Mouse (Mus musculus): ENCODE data around the gene Npb. TPM values are rescaled to one million over a fixed set of nuclear protein-coding genes. Genes with fewer than 3 reads are reported as not detected.
A peak's percentile ranks its signal among the peaks of the same experiment; 100 is the strongest.

Npb gene
- polyA plus RNA-seq, 1 experiment from 2014 or later = 5.0 TPM

GRCm38 (mm10) chr11:120574278-120574600, 34.0 kb upstream of the Npb start:
- Histone ChIP-seq H3K9ac (peak overlapping the region; percentile 95), H3K4me3 (peak overlapping the region; percentile 93), H3K36me3 (peaks cover 51% of the 10 kb centered on the region), H3K4me1 (peaks cover 60% of the 10 kb centered on the region), H3K27ac (peak overlapping the region; percentile 69), H3K9me3 (replicated peaks) (no peaks in the 10 kb centered on the region), H3K4me2 (peak overlapping the region; percentile 96), H3K27me3 (replicated peaks) (no peaks in the 10 kb centered on the region)
- ATAC-seq = no peak
- 34% methylated on average over 5 of the region's 5 CpGs for WGBS (ENCODE audit: insufficient replicate concordance)

GRCm38 (mm10) chr11:120575046-120575445, 33.2 kb upstream of the Npb start:
- H3K4me3 ChIP-seq = 0 out of 2 replicates have a peak overlapping the region, but pooled peaks have one; percentile 93
- H3K27me3 ChIP-seq (replicated peaks) = no peaks in the 10 kb centered on the region
- no peak for ATAC-seq
- WGBS (ENCODE audit: insufficient replicate concordance) = 77% methylated on average over 2 of the region's 2 CpGs
- H3K9me3 ChIP-seq (replicated peaks) = no peaks in the 10 kb centered on the region
- peaks cover 66% of the 10 kb centered on the region for H3K4me1 ChIP-seq
- peak overlapping the region; percentile 96 for H3K4me2 ChIP-seq
- peaks cover 51% of the 10 kb centered on the region for H3K36me3 ChIP-seq
- H3K9ac ChIP-seq = no peak overlapping the region
- H3K27ac ChIP-seq = peak overlapping the region; percentile 69; the same call in 1 of the 2 replicates

DNA sequence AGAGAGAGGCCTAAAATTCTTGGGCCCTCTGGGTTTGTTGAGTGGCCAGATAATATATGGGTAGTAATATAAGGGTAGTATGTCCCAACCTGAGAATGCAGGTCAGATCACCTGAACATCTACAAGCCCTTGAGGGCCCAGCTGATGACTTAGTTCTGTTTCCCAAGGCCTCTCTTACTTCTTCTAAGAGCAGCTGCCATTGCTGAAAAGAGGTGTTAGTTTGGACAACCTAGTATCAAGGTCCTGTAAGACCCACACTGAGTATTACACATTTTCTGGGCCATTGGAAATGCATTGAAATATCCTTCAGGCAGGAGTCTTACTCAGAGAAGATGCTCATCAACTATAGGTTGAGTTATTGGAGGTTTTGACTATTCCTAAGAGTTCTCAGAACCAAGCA, 32.3 kb upstream of the Npb start:
- no peak for ATAC-seq
- peaks cover 66% of the 10 kb centered on the region for H3K4me1 ChIP-seq
- H3K9me3 ChIP-seq (replicated peaks) = no peaks in the 10 kb centered on the region
- H3K4me2 ChIP-seq = no peak overlapping the region
- H3K9ac ChIP-seq = no peak overlapping the region
- H3K27ac ChIP-seq = peak overlapping the region; percentile 67
- H3K36me3 ChIP-seq = peaks cover 46% of the 10 kb centered on the region
- no peaks in the 10 kb centered on the region for H3K27me3 ChIP-seq (replicated peaks)
- no peak overlapping the region for H3K4me3 ChIP-seq

- peaks cover 60% of the 10 kb centered on the region for H3K4me1 ChIP-seq
- 80% methylated on average over 3 of the region's 3 CpGs for WGBS (ENCODE audit: insufficient replicate concordance)
Observed at GRCm38 (mm10) chr11:120576365-120576981, 31.8 kb upstream of the Npb start.

GRCm38 (mm10) chr11:120577211-120578023, 30.9 kb upstream of the Npb start:
- H3K36me3 ChIP-seq = peaks cover 40% of the 10 kb centered on the region
- H3K9me3 ChIP-seq (replicated peaks) = no peaks in the 10 kb centered on the region
- H3K4me3 ChIP-seq = no peak overlapping the region
- H3K4me2 ChIP-seq = no peak overlapping the region
- no peak for ATAC-seq
- no peaks in the 10 kb centered on the region for H3K27me3 ChIP-seq (replicated peaks)
- H3K9ac ChIP-seq = no peak overlapping the region
- 79% methylated on average over 7 of the region's 7 CpGs for WGBS (ENCODE audit: insufficient replicate concordance)
- peak overlapping the region; percentile 67 for H3K27ac ChIP-seq
- peaks cover 60% of the 10 kb centered on the region for H3K4me1 ChIP-seq

More at GRCm38 (mm10) chr11:120576365-120576981, 31.8 kb upstream of the Npb start:
- Histone ChIP-seq H3K27ac (peak overlapping the region; percentile 67), H3K36me3 (peaks cover 40% of the 10 kb centered on the region), H3K27me3 (replicated peaks) (no peaks in the 10 kb centered on the region), H3K4me2 (no peak overlapping the region), H3K4me3 (no peak overlapping the region), H3K9ac (no peak overlapping the region), H3K9me3 (replicated peaks) (no peaks in the 10 kb centered on the region)
- ATAC-seq = no peak

DNA sequence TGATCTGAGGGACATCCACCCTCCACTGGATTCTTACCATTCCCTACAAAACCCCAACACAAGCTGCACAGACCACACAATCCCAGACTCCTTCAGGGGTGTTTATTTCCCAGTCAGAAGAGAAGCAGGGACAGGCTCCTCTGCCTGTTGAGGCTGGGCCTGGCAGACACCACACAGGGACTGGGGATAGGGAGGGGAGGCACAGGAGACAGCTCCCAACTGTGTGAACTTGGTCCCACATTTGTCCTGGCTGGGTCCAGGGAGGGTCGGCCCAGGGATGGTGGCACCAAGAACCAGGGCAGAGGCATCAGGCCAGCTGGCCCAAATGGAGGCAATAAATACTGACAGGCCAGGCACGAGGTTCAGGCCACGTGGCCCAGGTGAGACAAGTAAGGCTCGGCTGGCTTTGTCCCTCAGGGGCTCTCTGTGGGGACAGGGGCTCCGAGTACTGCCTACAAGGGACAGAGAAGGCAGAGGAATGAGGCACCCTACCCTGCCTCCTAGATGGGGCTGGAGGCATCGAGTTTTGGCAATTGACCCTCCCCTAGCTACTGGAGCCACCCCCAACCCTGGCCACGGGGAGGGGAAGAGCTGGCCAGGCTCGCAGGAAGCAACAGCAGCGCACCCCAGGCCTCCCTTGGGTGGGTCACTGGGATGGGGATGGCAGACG, 30.1 kb upstream of the Npb start:
- WGBS (ENCODE audit: insufficient replicate concordance) = 79% methylated on average over 10 of the region's 10 CpGs
- no peak for ATAC-seq
- H3K4me2 ChIP-seq = no peak overlapping the region
- H3K36me3 ChIP-seq = peaks cover 43% of the 10 kb centered on the region
- H3K27ac ChIP-seq = peak overlapping the region; percentile 67
- H3K27me3 ChIP-seq (replicated peaks) = no peaks in the 10 kb centered on the region
- H3K9me3 ChIP-seq (replicated peaks) = no peaks in the 10 kb centered on the region
- peaks cover 62% of the 10 kb centered on the region for H3K4me1 ChIP-seq
- H3K9ac ChIP-seq = no peak overlapping the region
- no peak overlapping the region for H3K4me3 ChIP-seq

DNA sequence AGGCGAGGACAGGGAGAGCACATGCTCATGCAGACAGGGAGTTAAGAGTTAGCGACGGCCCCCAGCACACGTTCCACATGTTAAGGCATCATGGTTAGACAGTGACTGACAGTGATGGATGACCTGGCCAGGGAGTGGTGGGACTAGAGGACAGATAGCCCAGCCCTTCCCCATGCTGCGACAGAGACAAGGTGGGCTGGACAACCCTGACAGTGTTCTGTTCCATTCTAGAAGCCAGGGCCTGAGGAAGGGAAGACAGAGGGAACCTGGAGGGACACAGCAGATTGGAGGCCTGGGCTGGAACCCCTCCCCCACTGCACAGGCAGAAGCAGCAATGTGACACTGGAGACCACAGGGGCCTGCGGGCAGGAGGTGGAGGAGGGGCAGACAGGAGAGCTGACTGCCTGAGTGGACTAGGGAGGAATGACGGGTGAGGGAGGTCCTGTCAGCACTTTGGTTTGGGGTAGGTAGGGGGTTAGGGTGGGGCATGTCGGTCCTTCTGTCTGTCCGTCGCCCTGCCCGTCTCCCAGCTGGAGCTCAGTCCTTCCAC, 29.5 kb upstream of the Npb start:
- H3K9me3 ChIP-seq (replicated peaks) = no peaks in the 10 kb centered on the region
- ATAC-seq = no peak
- H3K4me2 ChIP-seq = 0 out of 2 replicates have a peak overlapping the region, but pooled peaks have one; percentile 98
- H3K9ac ChIP-seq = 0 out of 2 replicates have a peak overlapping the region, but pooled peaks have one; percentile 23
- 86% methylated on average over 10 of the region's 11 CpGs for WGBS (ENCODE audit: insufficient replicate concordance)
- peaks cover 49% of the 10 kb centered on the region for H3K36me3 ChIP-seq
- H3K4me3 ChIP-seq = no peak overlapping the region
- H3K27ac ChIP-seq = peak overlapping the region; percentile 45; the same call in 1 of the 2 replicates
- peaks cover 62% of the 10 kb centered on the region for H3K4me1 ChIP-seq
- H3K27me3 ChIP-seq (replicated peaks) = no peaks in the 10 kb centered on the region

- Histone ChIP-seq H3K9ac (0 out of 2 replicates have a peak overlapping the region, but pooled peaks have one; percentile 23), H3K4me1 (peaks cover 57% of the 10 kb centered on the region), H3K36me3 (peaks cover 57% of the 10 kb centered on the region), H3K9me3 (replicated peaks) (no peaks in the 10 kb centered on the region), H3K4me3 (peak overlapping the region; percentile 87), H3K27ac (peak overlapping the region; percentile 93), H3K4me2 (peak overlapping the region; percentile 98), H3K27me3 (replicated peaks) (no peaks in the 10 kb centered on the region)
- 60% methylated on average over 15 of the region's 15 CpGs for WGBS (ENCODE audit: insufficient replicate concordance)
- ATAC-seq = no peak
Observed at GRCm38 (mm10) chr11:120579316-120580107, 28.8 kb upstream of the Npb start.

DNA sequence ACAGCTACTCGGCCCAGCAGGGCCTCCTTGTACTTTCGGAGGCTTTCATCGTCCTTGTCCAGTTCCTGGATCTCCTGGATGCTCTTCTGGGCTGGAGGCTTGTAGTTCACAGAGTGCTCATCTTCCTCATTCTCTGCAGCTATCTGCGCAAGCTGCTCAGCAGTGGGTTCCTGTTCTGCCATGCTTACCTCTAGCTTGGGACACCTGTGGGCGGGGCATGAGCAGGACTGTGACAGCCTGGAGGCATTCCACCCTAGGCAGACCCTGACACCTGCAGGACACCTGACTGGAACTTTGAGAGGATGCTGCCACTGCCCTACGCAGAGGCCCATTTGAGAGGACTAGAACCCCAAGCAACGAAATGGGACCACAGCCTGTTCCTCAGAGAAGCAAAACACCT, 28.1 kb upstream of the Npb start:
- Histone ChIP-seq H3K9ac (peak overlapping the region; percentile 89), H3K36me3 (peaks cover 63% of the 10 kb centered on the region), H3K4me3 (peak overlapping the region; percentile 87), H3K4me2 (peak overlapping the region; percentile 98), H3K4me1 (peaks cover 52% of the 10 kb centered on the region), H3K9me3 (replicated peaks) (no peaks in the 10 kb centered on the region), H3K27me3 (replicated peaks) (no peaks in the 10 kb centered on the region), H3K27ac (peak overlapping the region; percentile 93)
- 45% methylated on average over 7 of the region's 7 CpGs for WGBS (ENCODE audit: insufficient replicate concordance)
- ATAC-seq = no peak

GRCm38 (mm10) chr11:120580871-120581331, 27.4 kb upstream of the Npb start:
- no peaks in the 10 kb centered on the region for H3K27me3 ChIP-seq (replicated peaks)
- H3K4me3 ChIP-seq = peak overlapping the region; percentile 87
- WGBS (ENCODE audit: insufficient replicate concordance) = under 1% methylated on average over 43 of the region's 44 CpGs
- peak overlapping the region; percentile 89 for H3K9ac ChIP-seq
- H3K4me2 ChIP-seq = peak overlapping the region; percentile 98
- peaks cover 48% of the 10 kb centered on the region for H3K4me1 ChIP-seq
- peaks cover 71% of the 10 kb centered on the region for H3K36me3 ChIP-seq
- peak overlapping the region; percentile 93 for H3K27ac ChIP-seq
- peak; percentile 68 for ATAC-seq
- H3K9me3 ChIP-seq (replicated peaks) = no peaks in the 10 kb centered on the region

Data from liver, embryonic 12.5 days (tissue).